Mouse (Mus musculus): ENCODE results near the gene Epb41l4b. TPM values are rescaled to one million over a fixed set of nuclear protein-coding genes. Genes with fewer than 3 reads are reported as not detected.
A peak's percentile ranks its signal among the peaks of the same experiment; 100 is the strongest.

The Epb41l4b gene
- total RNA-seq, 2 experiments from 2014 or later, result 1.9 to 2.2 TPM

GRCm38 (mm10) chr4:57031440-57031839, 111.8 kb downstream of the Epb41l4b start:
- intact Hi-C loops (cut with DNase I), result no loop called here
- DNase-seq, result no peak

- intact Hi-C loops (cut with DNase I), result no loop called here
- DNase-seq, result no peak
Measured at GRCm38 (mm10) chr4:57027954-57028353, 115.3 kb downstream of the Epb41l4b start.

GRCm38 (mm10) chr4:57023527-57023926, 119.7 kb downstream of the Epb41l4b start:
- intact Hi-C loops (cut with DNase I), result no loop called here
- no peak for DNase-seq

- no peak for DNase-seq
- intact Hi-C loops (cut with DNase I), result no loop called here
Measured at GRCm38 (mm10) chr4:57021288-57021687, 121.9 kb downstream of the Epb41l4b start.

GRCm38 (mm10) chr4:57017229-57017628, 126.0 kb downstream of the Epb41l4b start:
- intact Hi-C loops (cut with DNase I), result loop anchor here (5.0 to 10.0 kb wide), 2 partner anchors 125 to 278 kb away; partner anchors contain the start of gene Epb41l4b
- peak; percentile 62 to 64 for DNase-seq

- no peak for DNase-seq
- intact Hi-C loops (cut with DNase I), result loop anchor here (5.0 to 10.0 kb wide), 2 partner anchors 126 to 278 kb away; partner anchors contain the start of gene Epb41l4b
Measured at GRCm38 (mm10) chr4:57016366-57017171, 126.7 kb downstream of the Epb41l4b start.

GRCm38 (mm10) chr4:57015032-57015431, 128.2 kb downstream of the Epb41l4b start:
- intact Hi-C loops (cut with DNase I), result loop anchor here (5.0 to 10.0 kb wide), 2 partner anchors 127 to 280 kb away; partner anchors contain the start of gene Epb41l4b
- DNase-seq, result no peak

GRCm38 (mm10) chr4:57011454-57012046, 131.7 kb downstream of the Epb41l4b start:
- intact Hi-C loops (cut with DNase I), result loop anchor here (10.0 kb wide), 1 partner anchor 283 kb away; no protein-coding TSS in a partner anchor
- no peak for DNase-seq

GRCm38 (mm10) chr4:57010919-57011318, 132.3 kb downstream of the Epb41l4b start:
- DNase-seq, result no peak
- intact Hi-C loops (cut with DNase I), result loop anchor here (10.0 kb wide), 1 partner anchor 284 kb away; no protein-coding TSS in a partner anchor

- no peak for DNase-seq
- intact Hi-C loops (cut with DNase I), result loop anchor here (10.0 kb wide), 1 partner anchor 284 kb away; no protein-coding TSS in a partner anchor
Measured at GRCm38 (mm10) chr4:57010425-57010824, 132.8 kb downstream of the Epb41l4b start.

GRCm38 (mm10) chr4:57007717-57008116, 135.5 kb downstream of the Epb41l4b start:
- no peak for DNase-seq
- intact Hi-C loops (cut with DNase I), result no loop called here

- intact Hi-C loops (cut with DNase I), result no loop called here
- no peak for DNase-seq
Measured at GRCm38 (mm10) chr4:57005011-57005410, 138.2 kb downstream of the Epb41l4b start.

- intact Hi-C loops (cut with DNase I), result no loop called here
- no peak for DNase-seq
Measured at GRCm38 (mm10) chr4:57003886-57004285, 139.4 kb downstream of the Epb41l4b start.

GRCm38 (mm10) chr4:57002751-57003150, 140.5 kb downstream of the Epb41l4b start:
- intact Hi-C loops (cut with DNase I), result no loop called here
- DNase-seq, result no peak

GRCm38 (mm10) chr4:57001437-57001836, 141.8 kb downstream of the Epb41l4b start:
- intact Hi-C loops (cut with DNase I), result no loop called here
- DNase-seq, result no peak

GRCm38 (mm10) chr4:56993331-56993730, 149.9 kb downstream of the Epb41l4b start:
- DNase-seq, result no peak

GRCm38 (mm10) chr4:56991951-56992350, 151.3 kb downstream of the Epb41l4b start:
- DNase-seq, result no peak
- intact Hi-C loops (cut with DNase I), result no loop called here

More at GRCm38 (mm10) chr4:56993331-56993730, 149.9 kb downstream of the Epb41l4b start:
- intact Hi-C loops (cut with DNase I), result no loop called here

- DNase-seq, result no peak
- intact Hi-C loops (cut with DNase I), result no loop called here
Measured at GRCm38 (mm10) chr4:56990215-56990584, 153.0 kb downstream of the Epb41l4b start, which contains the start of gene Frrs1l. TSS of gene Frrs1l (minus strand) at chr4:56990391.

- intact Hi-C loops (cut with DNase I), result no loop called here
- no peak for DNase-seq
Measured at GRCm38 (mm10) chr4:56989431-56990214, 153.6 kb downstream of the Epb41l4b start.

GRCm38 (mm10) chr4:56965586-56966179, 177.6 kb downstream of the Epb41l4b start:
- intact Hi-C loops (cut with DNase I), result no loop called here
- no peak for DNase-seq
